Mouse (Mus musculus): ENCODE measurements around the gene Fto.

DNA sequence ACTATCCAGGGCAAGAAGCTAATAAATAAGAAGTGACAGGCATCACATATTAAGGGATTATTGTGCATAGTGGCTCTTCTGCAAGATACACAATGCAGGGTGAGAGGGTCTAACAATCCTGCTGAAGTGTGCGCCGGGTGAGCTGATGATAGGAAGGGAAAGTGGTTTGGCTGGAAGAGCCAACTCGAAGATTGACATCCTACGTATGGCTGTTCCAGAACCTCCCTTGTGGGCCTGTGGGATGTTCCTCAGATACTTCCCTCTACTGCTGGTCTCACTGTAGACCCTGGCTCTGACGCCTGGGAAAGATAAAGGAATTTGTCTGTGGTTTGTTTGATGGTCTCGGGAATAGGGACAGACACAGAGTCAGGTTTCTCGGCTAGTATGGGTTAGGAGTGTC, 297.9 kb downstream of the Fto start:
- TF ChIP-seq POLR2A (IDR thresholded peaks at IDR 0.05; ENCODE audit: borderline replicate concordance, extremely low read depth, insufficient read depth, insufficient read length, poor library complexity, severe bottlenecking) (no peak), CTCF (IDR thresholded peaks at IDR 0.05; ENCODE audit: borderline replicate concordance, extremely low read depth, insufficient read depth, insufficient read length) (no peak)

Measured in brain, embryonic 14.5 days (tissue).